Mouse (Mus musculus) bone marrow macrophage, adult 2 months (primary cell): ENCODE results near the gene 4930503B20Rik.

Source experiments
- CTCF ChIP-seq: IDR thresholded peaks from 2 replicates; pipeline ENCODE4 v1.5.1; 2012; ENCODE audit warnings: low read depth, mild to moderate bottlenecking, low read length, moderate library complexity
- POLR2A ChIP-seq: IDR thresholded peaks from 2 replicates; pipeline ENCODE4 v1.6.1; 2012; ENCODE audit warnings: mild to moderate bottlenecking, low read depth, low read length, borderline replicate concordance

DNA sequence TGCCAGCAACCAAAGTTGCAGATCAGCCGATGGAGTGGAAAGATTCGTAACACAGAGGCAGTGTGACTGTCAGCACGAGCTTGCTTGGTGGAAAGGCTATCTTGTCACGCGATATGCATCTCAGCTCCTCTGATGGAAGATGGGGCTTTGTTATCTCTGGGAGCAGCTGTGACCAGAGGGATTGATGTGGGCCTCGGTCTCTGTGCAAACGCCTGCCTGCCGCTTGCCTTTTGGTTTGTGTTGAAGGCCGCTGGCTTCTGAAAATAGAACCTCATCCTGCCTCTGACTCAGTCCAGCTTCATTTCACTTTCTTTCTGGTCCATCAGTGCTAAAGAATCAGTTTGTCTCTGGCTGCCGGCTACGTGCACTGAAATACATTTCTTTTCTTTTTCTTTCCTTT is 47.9 kb upstream of the 4930503B20Rik start:
- TF ChIP-seq CTCF, result no peak
- no peak for TF ChIP-seq POLR2A
